In genomic region chr2:121676951-121677648, GRCm38 (mm10) we compare ENCODE assay signal across 13 mouse cellular contexts.
DNase-seq lines count a peak whose midpoint lies in the region; TF ChIP-seq lines count a peak whose summit lies in the region.
"Had no signal": no experiment of that assay in that cellular context is flagged by ENCODE, and none has a peak within 500 bp of the region (broad histone marks: within the 10 kb centered on the region; RNA-seq: fewer than 3 reads in every experiment).

No protein-coding gene starts in this region.

- H3K4me3 ChIP-seq in left cerebral cortex, adult 2 months: no peak overlapping the region
- no peak overlapping the region for H3K4me3 ChIP-seq in CH12.LX (replicated peaks in 1 of 3; ENCODE audit: low read depth in 2 of 3, low read length in 2 of 3, poor library complexity in 1 of 3)
- H3K4me3 ChIP-seq: intestine, embryonic 15.5 days; limb, embryonic 12.5 days had no signal

- TF ChIP-seq EP300 in CH12.LX (IDR thresholded peaks at IDR 0.05; ENCODE audit: low read length): no peak

- no peak for TF ChIP-seq POLR2A in CH12.LX (IDR thresholded peaks at IDR 0.05; ENCODE audit: low read depth, low read length)
- no peak for TF ChIP-seq POLR2A in brain, embryonic 14.5 days (IDR thresholded peaks at IDR 0.05; ENCODE audit: borderline replicate concordance, extremely low read depth, insufficient read depth, insufficient read length, poor library complexity, severe bottlenecking)

- in situ Hi-C loops in CH12.LX (cut with MboI; ENCODE audit: low pct_ligation_motif_present, low pct_unique_long_range_greater_than_20kb, low sequenced_read_pairs): no loop called here

- no peaks in the 10 kb centered on the region for H3K27me3 ChIP-seq in CH12.LX (replicated peaks)
- H3K27me3 ChIP-seq: intestine, embryonic 15.5 days; limb, embryonic 12.5 days had no signal

- no peak overlapping the region for H3K9ac ChIP-seq in CH12.LX (ENCODE audit: insufficient read depth, low read depth)
- H3K9ac ChIP-seq: intestine, embryonic 15.5 days; limb, embryonic 12.5 days had no signal

- H3K4me2 ChIP-seq in CH12.LX (ENCODE audit: insufficient read depth, low read depth, poor library complexity, severe bottlenecking): peak overlapping the region; percentile 41; the same call in 1 of the 2 replicates
- H3K4me2 ChIP-seq: intestine, embryonic 15.5 days; limb, embryonic 12.5 days had no signal

- no peak for TF ChIP-seq RAD21 in CH12.LX (IDR thresholded peaks at IDR 0.05; ENCODE audit: low read depth, low read length)

- H3K36me3 ChIP-seq in CH12.LX (replicated peaks in 1 of 2; ENCODE audit: control insufficient read depth in 1 of 2, insufficient read depth in 1 of 2, low read length in 1 of 2): no peaks in the 10 kb centered on the region
- H3K36me3 ChIP-seq: intestine, embryonic 15.5 days; limb, embryonic 12.5 days had no signal

- H3K79me2 ChIP-seq in CH12.LX (replicated peaks; ENCODE audit: control insufficient read depth, extremely low read depth, insufficient read depth, poor library complexity, severe bottlenecking): no peaks in the 10 kb centered on the region

- no peak for DNase-seq in left cerebral cortex, adult 2 months (ENCODE audit: extremely low spot score in 1 of 2, low spot score in 2 of 2)
- no peak for DNase-seq in left cerebral cortex, postnatal 14 days (ENCODE audit: low spot score in 2 of 2)
- DNase-seq in CH12.LX (ENCODE audit: extremely low read depth): no peak
- DNase-seq in brain, embryonic 14.5 days (ENCODE audit: low read depth): peak; percentile 44
- peak; percentile 28 for DNase-seq in heart, postnatal 4 days
- DNase-seq in urinary bladder, postnatal 14 days (ENCODE audit: low spot score): no peak
- no peak for DNase-seq in left cerebral cortex, postnatal 10 days (ENCODE audit: extremely low spot score in 1 of 2, low spot score in 2 of 2)
- DNase-seq: cerebellum, adult 9-11 months; gastrocnemius, postnatal 25 days; kidney, postnatal 14 days; lung, adult 18-20 months had no signal

- TF ChIP-seq CTCF in left cerebral cortex, adult 2 months (IDR thresholded peaks at IDR 0.05): no peak
- no peak for TF ChIP-seq CTCF in CH12.LX (conservative IDR thresholded peaks at IDR 0.05 in 1 of 2, IDR thresholded peaks at IDR 0.05 in 1 of 2; ENCODE audit: low read depth in 2 of 2, low read length in 2 of 2)
- TF ChIP-seq CTCF in brain, embryonic 14.5 days (IDR thresholded peaks at IDR 0.05; ENCODE audit: borderline replicate concordance, extremely low read depth, insufficient read depth, insufficient read length): no peak

- dilution Hi-C loops in CH12.LX (cut with MboI; ENCODE audit: extremely low pct_ligation_motif_present, extremely low pct_unique_long_range_greater_than_20kb, low sequenced_read_pairs): no loop called here

- peak overlapping the region; percentile 45 for H3K27ac ChIP-seq in left cerebral cortex, adult 2 months
- H3K27ac ChIP-seq in CH12.LX (ENCODE audit: insufficient read depth, low read depth): no peak overlapping the region
- H3K27ac ChIP-seq: intestine, embryonic 15.5 days; limb, embryonic 12.5 days had no signal

- H3K9me3 ChIP-seq in CH12.LX (replicated peaks; ENCODE audit: low read length): no peaks in the 10 kb centered on the region
- H3K9me3 ChIP-seq: intestine, embryonic 15.5 days; limb, embryonic 12.5 days had no signal

- intact Hi-C loops in left cerebral cortex, adult 2 months (cut with DNase I): loop anchor here (5.0 kb wide), 2 partner anchors 55 to 125 kb away; no protein-coding TSS in a partner anchor
- intact Hi-C loops in left cerebral cortex, postnatal 14 days (cut with DNase I): no loop called here
- intact Hi-C loops in left cerebral cortex, postnatal 10 days (cut with DNase I): no loop called here

- H3K4me1 ChIP-seq in CH12.LX (ENCODE audit: control insufficient read depth in 1 of 2, insufficient read depth in 2 of 2): no peaks in the 10 kb centered on the region
- H3K4me1 ChIP-seq: intestine, embryonic 15.5 days; limb, embryonic 12.5 days had no signal

TF ChIP-seq in CH12.LX, 34 proteins besides CTCF, POLR2A, EP300 and RAD21:
- TF ChIP-seq ETS1 (conservative IDR thresholded peaks at IDR 0.05; ENCODE audit: low read depth, low read length) (no peak), ELF1 (IDR thresholded peaks at IDR 0.05; ENCODE audit: low read depth, low read length) (no peak), USF1 (IDR thresholded peaks at IDR 0.05; ENCODE audit: low read depth, low read length) (no peak), MAX (IDR thresholded peaks at IDR 0.05; ENCODE audit: low read length) (no peak), IRF4 (IDR thresholded peaks at IDR 0.05; ENCODE audit: low read depth, low read length) (no peak), CHD1 (IDR thresholded peaks at IDR 0.05; ENCODE audit: low read depth, low read length) (no peak), TCF12 (IDR thresholded peaks at IDR 0.05; ENCODE audit: low read depth, low read length) (no peak), PAX5 (IDR thresholded peaks at IDR 0.05; ENCODE audit: low read length) (no peak), ZKSCAN1 (IDR thresholded peaks at IDR 0.05; ENCODE audit: borderline replicate concordance, low read depth, low read length) (no peak), SIN3A (IDR thresholded peaks at IDR 0.05; ENCODE audit: low read length) (no peak), MAFK (IDR thresholded peaks at IDR 0.05; ENCODE audit: insufficient replicate concordance, low read length) (no peak), E2F4 (IDR thresholded peaks at IDR 0.05; ENCODE audit: insufficient replicate concordance, low read depth, low read length) (no peak), TBP (conservative IDR thresholded peaks at IDR 0.05; ENCODE audit: low read depth, low read length) (no peak), BHLHE40 (IDR thresholded peaks at IDR 0.05; ENCODE audit: low read depth, low read length) (no peak), KAT2A (IDR thresholded peaks at IDR 0.05; ENCODE audit: insufficient replicate concordance, low read length) (no peak), MEF2A (IDR thresholded peaks at IDR 0.05; ENCODE audit: borderline replicate concordance, low read depth, low read length) (no peak)

Comparison
In these comparisons a context has a peak if more than half of its experiments do, and no peak if none do; other contexts are left out.
1. DNase-seq: peak in brain, embryonic 14.5 days (single experiment) and heart, postnatal 4 days (single experiment); none in left cerebral cortex, adult 2 months (0 of 2), left cerebral cortex, postnatal 14 days (0 of 2), CH12.LX (single experiment), urinary bladder, postnatal 14 days (single experiment) and left cerebral cortex, postnatal 10 days (0 of 2).